Mouse (Mus musculus): Measurements from ENCODE around the gene Acot4.
"Not testable (repeated sequence)": the region's sequence is repeated elsewhere in the genome, so short reads cannot be mapped to it uniquely, and the experiment has no call there.

Gene Acot4

GRCm38 (mm10) chr12:84030659-84031332 lies 7.4 kb upstream of the Acot4 start:
- peak; percentile 65 for DNase-seq (ENCODE audit: low spot score)

- no peak for DNase-seq (ENCODE audit: low spot score)
Observed at GRCm38 (mm10) chr12:84032854-84033253, 5.3 kb upstream of the Acot4 start.

GRCm38 (mm10) chr12:84033302-84033701 lies 4.9 kb upstream of the Acot4 start:
- not testable (repeated sequence) for DNase-seq (ENCODE audit: low spot score)

GRCm38 (mm10) chr12:84034108-84034507 lies 4.1 kb upstream of the Acot4 start:
- DNase-seq (ENCODE audit: low spot score): no peak

GRCm38 (mm10) chr12:84038691-84039111 lies 522 bp downstream of the Acot4 start, which contains the start of gene Gm49366:
TSS of gene Gm49366 (plus strand) at chr12:84038935.
- DNase-seq (ENCODE audit: low spot score): not testable (repeated sequence)

GRCm38 (mm10) chr12:84042248-84042647 lies 4.1 kb downstream of the Acot4 start:
- no peak for DNase-seq (ENCODE audit: low spot score)

GRCm38 (mm10) chr12:84044045-84044444 lies 5.9 kb downstream of the Acot4 start:
- no peak for DNase-seq (ENCODE audit: low spot score)

GRCm38 (mm10) chr12:84046906-84047305 lies 8.7 kb downstream of the Acot4 start:
- no peak for DNase-seq (ENCODE audit: low spot score)

- not testable (repeated sequence) for DNase-seq (ENCODE audit: low spot score)
Observed at GRCm38 (mm10) chr12:84050744-84051143, 12.6 kb downstream of the Acot4 start.

- DNase-seq (ENCODE audit: low spot score): no peak
Observed at GRCm38 (mm10) chr12:84051937-84052474, 13.8 kb downstream of the Acot4 start, which contains the start of gene Acot3. TSS of gene Acot3 (plus strand) at chr12:84052144.

GRCm38 (mm10) chr12:84052609-84053008 lies 14.4 kb downstream of the Acot4 start:
- no peak for DNase-seq (ENCODE audit: low spot score)

- no peak for DNase-seq (ENCODE audit: low spot score)
Observed at GRCm38 (mm10) chr12:84053173-84053572, 15.0 kb downstream of the Acot4 start.

GRCm38 (mm10) chr12:84053679-84054391 lies 15.7 kb downstream of the Acot4 start:
- no peak for DNase-seq (ENCODE audit: low spot score)

GRCm38 (mm10) chr12:84060946-84061345 lies 22.8 kb downstream of the Acot4 start:
- peak; percentile 40 for DNase-seq (ENCODE audit: low spot score)

GRCm38 (mm10) chr12:84062336-84062735 lies 24.2 kb downstream of the Acot4 start:
- no peak for DNase-seq (ENCODE audit: low spot score)

GRCm38 (mm10) chr12:84063228-84063627 lies 25.0 kb downstream of the Acot4 start:
- peak; percentile 19 for DNase-seq (ENCODE audit: low spot score)

GRCm38 (mm10) chr12:84063833-84064232 lies 25.7 kb downstream of the Acot4 start:
- no peak for DNase-seq (ENCODE audit: low spot score)

- DNase-seq (ENCODE audit: low spot score): no peak
Observed at GRCm38 (mm10) chr12:84064621-84065020, 26.4 kb downstream of the Acot4 start.

GRCm38 (mm10) chr12:84067752-84068151 lies 29.6 kb downstream of the Acot4 start:
- DNase-seq (ENCODE audit: low spot score): no peak

GRCm38 (mm10) chr12:84068296-84068695 lies 30.1 kb downstream of the Acot4 start:
- no peak for DNase-seq (ENCODE audit: low spot score)

GRCm38 (mm10) chr12:84068986-84069385 lies 30.8 kb downstream of the Acot4 start, which contains the start of gene Acot5:
TSS of gene Acot5 (plus strand) at chr12:84069325.
- no peak for DNase-seq (ENCODE audit: low spot score)

- DNase-seq (ENCODE audit: low spot score): not testable (repeated sequence)
Observed at GRCm38 (mm10) chr12:84069582-84069981, 31.4 kb downstream of the Acot4 start.

GRCm38 (mm10) chr12:84071696-84072095 lies 33.5 kb downstream of the Acot4 start:
- DNase-seq (ENCODE audit: low spot score): no peak
